Mouse (Mus musculus): Measurements from ENCODE around the gene Gipr. TPM values are rescaled to one million over a fixed set of nuclear protein-coding genes. Genes with fewer than 3 reads are reported as not detected.
A peak's percentile ranks its signal among the peaks of the same experiment; 100 is the strongest.

Gipr gene
- polyA plus RNA-seq (2016; fragmentation: Nextera tagmentation; extraction: Ambion mirVana) = 8.0 and 9.7 TPM in 2 replicates

- 7% methylated on average over 14 of the region's 14 CpGs for WGBS
- peaks cover 7% of the 10 kb centered on the region for H3K9me3 ChIP-seq (replicated peaks)
- peak; percentile 68 for ATAC-seq (ENCODE audit: insufficient number of reproducible peaks, low FRiP score)
- H3K27me3 ChIP-seq (replicated peaks) = peaks cover 15% of the 10 kb centered on the region; the same call in 1 of the 2 replicates
- no peaks in the 10 kb centered on the region for H3K36me3 ChIP-seq
- peak within 1 kb of the TSS; percentile 57 for H3K9ac ChIP-seq
- H3K4me2 ChIP-seq = peak within 1 kb of the TSS; percentile 63
- H3K4me1 ChIP-seq (replicated peaks) = peaks cover 56% of the 10 kb centered on the region
- H3K4me3 ChIP-seq = peak within 1 kb of the TSS; percentile 36
- H3K27ac ChIP-seq (ENCODE audit: poor library complexity, severe bottlenecking) = peak within 1 kb of the TSS; percentile 92
These were observed at the start of gene Gipr for GRCm38 (mm10) chr7:19165656-19166423. Gipr (minus strand) TSS chr7:19166127.

- H3K27me3 ChIP-seq (replicated peaks) = 0 out of 2 replicates have a peak, but pooled peaks cover 12% of the 10 kb centered on the region
- H3K9ac ChIP-seq = no peak overlapping the region
- H3K27ac ChIP-seq (ENCODE audit: poor library complexity, severe bottlenecking) = no peak overlapping the region
- no peaks in the 10 kb centered on the region for H3K36me3 ChIP-seq
- H3K9me3 ChIP-seq (replicated peaks) = peaks cover 3% of the 10 kb centered on the region; the same call in 1 of the 2 replicates
- H3K4me1 ChIP-seq (replicated peaks) = peaks cover 14% of the 10 kb centered on the region
- no peak for ATAC-seq (ENCODE audit: insufficient number of reproducible peaks, low FRiP score)
- 65% methylated on average over 9 of the region's 9 CpGs for WGBS
- H3K4me2 ChIP-seq = no peak overlapping the region
- no peak overlapping the region for H3K4me3 ChIP-seq
These were observed 49.0 kb upstream of the Gipr start for GRCm38 (mm10) chr7:19214940-19215339.

- Histone ChIP-seq H3K9me3 (replicated peaks) (peaks cover 3% of the 10 kb centered on the region; the same call in 1 of the 2 replicates), H3K27ac (ENCODE audit: poor library complexity, severe bottlenecking) (no peak overlapping the region), H3K9ac (no peak overlapping the region), H3K4me1 (replicated peaks) (peaks cover 14% of the 10 kb centered on the region), H3K27me3 (replicated peaks) (0 out of 2 replicates have a peak, but pooled peaks cover 12% of the 10 kb centered on the region), H3K4me2 (no peak overlapping the region), H3K4me3 (no peak overlapping the region), H3K36me3 (no peaks in the 10 kb centered on the region)
- ATAC-seq (ENCODE audit: insufficient number of reproducible peaks, low FRiP score) = no peak
- WGBS = 63% methylated on average over 7 of the region's 7 CpGs
These were observed 48.4 kb upstream of the Gipr start for GRCm38 (mm10) chr7:19214369-19214768.

DNA sequence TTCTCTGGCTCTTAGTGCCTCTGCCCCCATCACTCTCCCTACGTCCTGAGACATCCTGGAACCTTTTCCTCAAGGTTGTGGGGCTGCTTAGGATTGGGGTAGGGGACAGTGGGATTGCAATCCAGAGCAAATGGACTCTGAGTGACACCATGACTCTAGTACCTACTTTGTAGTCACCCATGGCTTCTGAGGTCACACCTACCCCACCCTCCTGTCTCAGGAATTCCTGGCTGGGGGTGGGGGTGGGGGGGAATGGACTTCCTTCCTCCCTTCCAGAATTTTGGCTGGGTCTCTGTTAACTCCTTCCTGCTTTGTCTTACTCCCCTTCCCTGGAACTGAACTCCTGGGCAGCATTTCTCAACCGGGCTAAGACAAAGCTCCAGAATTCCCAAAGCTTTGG is 47.5 kb upstream of the Gipr start:
- Histone ChIP-seq H3K4me1 (replicated peaks) (peaks cover 14% of the 10 kb centered on the region), H3K9ac (no peak overlapping the region), H3K36me3 (no peaks in the 10 kb centered on the region), H3K9me3 (replicated peaks) (peaks cover 3% of the 10 kb centered on the region; the same call in 1 of the 2 replicates), H3K27me3 (replicated peaks) (0 out of 2 replicates have a peak, but pooled peaks cover 12% of the 10 kb centered on the region), H3K4me2 (peak overlapping the region; percentile 93; the same call in 1 of the 2 replicates), H3K27ac (ENCODE audit: poor library complexity, severe bottlenecking) (no peak overlapping the region), H3K4me3 (no peak overlapping the region)
- no peak for ATAC-seq (ENCODE audit: insufficient number of reproducible peaks, low FRiP score)
- WGBS = 44% methylated on average over 2 of the region's 2 CpGs

DNA sequence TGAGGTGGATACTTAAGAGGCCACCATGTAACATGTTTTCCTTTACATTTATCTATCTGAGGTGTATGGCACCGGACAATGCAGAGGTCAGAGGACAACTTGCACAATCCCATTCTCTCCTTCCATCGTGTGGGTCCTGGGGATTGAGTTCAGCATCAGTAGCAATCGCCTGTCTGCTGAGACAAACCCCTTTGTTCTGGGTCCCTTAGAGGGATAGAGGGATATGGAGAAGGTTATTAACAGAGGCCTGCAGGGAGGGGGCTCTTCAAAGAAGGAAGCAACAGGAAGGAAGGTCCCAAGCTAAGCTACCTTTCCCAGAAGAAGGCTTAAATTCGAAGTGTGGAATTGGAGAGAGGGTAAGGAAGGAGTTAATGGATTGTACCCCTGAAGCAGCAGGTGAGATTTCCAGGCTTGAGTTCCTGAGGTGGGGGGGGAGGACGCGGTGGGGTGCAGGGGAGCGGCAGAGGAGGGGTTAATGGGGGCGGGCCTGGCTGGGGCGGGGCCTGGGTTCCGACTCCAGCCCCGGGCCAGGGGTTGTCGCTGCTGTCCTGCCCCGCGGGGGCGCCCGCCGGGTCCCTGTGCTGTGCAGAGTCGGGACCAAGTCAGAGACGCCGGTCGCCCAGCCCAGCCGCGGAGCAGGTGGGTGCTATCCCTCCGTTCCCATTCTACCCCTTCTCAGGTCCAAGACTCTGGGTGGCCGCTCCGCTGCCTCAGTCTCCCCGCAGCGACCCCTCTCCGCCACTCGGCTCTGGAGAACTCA is 46.2 kb upstream of the Gipr start, which contains the start of gene Gpr4:
Gene Gpr4 (plus strand): TSS at position 543 of the 760 bp plus-strand sequence.
- peak within 1 kb of the TSS; percentile 58 for H3K4me3 ChIP-seq
- no peak within 1 kb of the TSS for H3K27ac ChIP-seq (ENCODE audit: poor library complexity, severe bottlenecking)
- no peaks in the 10 kb centered on the region for H3K36me3 ChIP-seq
- H3K27me3 ChIP-seq (replicated peaks) = 0 out of 2 replicates have a peak, but pooled peaks cover 12% of the 10 kb centered on the region
- H3K4me1 ChIP-seq (replicated peaks) = peaks cover 14% of the 10 kb centered on the region
- H3K9ac ChIP-seq = peak within 1 kb of the TSS; percentile 68
- ATAC-seq (ENCODE audit: insufficient number of reproducible peaks, low FRiP score) = peak; percentile 77
- peak within 1 kb of the TSS; percentile 93 for H3K4me2 ChIP-seq
- peaks cover 3% of the 10 kb centered on the region; the same call in 1 of the 2 replicates for H3K9me3 ChIP-seq (replicated peaks)
- WGBS = 3% methylated on average over 28 of the region's 30 CpGs

GRCm38 (mm10) chr7:19211041-19211675 is 45.2 kb upstream of the Gipr start:
- ATAC-seq (ENCODE audit: insufficient number of reproducible peaks, low FRiP score) = no peak
- no peak overlapping the region for H3K27ac ChIP-seq (ENCODE audit: poor library complexity, severe bottlenecking)
- no peaks in the 10 kb centered on the region for H3K36me3 ChIP-seq
- 57% methylated on average over 5 of the region's 5 CpGs for WGBS
- H3K4me1 ChIP-seq (replicated peaks) = peaks cover 14% of the 10 kb centered on the region
- H3K27me3 ChIP-seq (replicated peaks) = 0 out of 2 replicates have a peak, but pooled peaks cover 12% of the 10 kb centered on the region
- peaks cover 3% of the 10 kb centered on the region; the same call in 1 of the 2 replicates for H3K9me3 ChIP-seq (replicated peaks)
- no peak overlapping the region for H3K4me2 ChIP-seq
- no peak overlapping the region for H3K9ac ChIP-seq
- H3K4me3 ChIP-seq = no peak overlapping the region

- no peak for ATAC-seq (ENCODE audit: insufficient number of reproducible peaks, low FRiP score)
- Histone ChIP-seq H3K27me3 (replicated peaks) (0 out of 2 replicates have a peak, but pooled peaks cover 12% of the 10 kb centered on the region), H3K36me3 (peaks cover 11% of the 10 kb centered on the region), H3K9ac (no peak overlapping the region), H3K4me3 (no peak overlapping the region), H3K4me1 (replicated peaks) (peaks cover 14% of the 10 kb centered on the region), H3K9me3 (replicated peaks) (peaks cover 3% of the 10 kb centered on the region; the same call in 1 of the 2 replicates), H3K4me2 (no peak overlapping the region), H3K27ac (ENCODE audit: poor library complexity, severe bottlenecking) (no peak overlapping the region)
- 82% methylated on average over 5 of the region's 5 CpGs for WGBS
These were observed 44.1 kb upstream of the Gipr start for GRCm38 (mm10) chr7:19210010-19210409.

GRCm38 (mm10) chr7:19209494-19209893 is 43.6 kb upstream of the Gipr start:
- Histone ChIP-seq H3K36me3 (peaks cover 15% of the 10 kb centered on the region), H3K9me3 (replicated peaks) (peaks cover 3% of the 10 kb centered on the region; the same call in 1 of the 2 replicates), H3K4me3 (no peak overlapping the region), H3K4me2 (no peak overlapping the region), H3K27me3 (replicated peaks) (0 out of 2 replicates have a peak, but pooled peaks cover 12% of the 10 kb centered on the region), H3K4me1 (replicated peaks) (peaks cover 14% of the 10 kb centered on the region), H3K27ac (ENCODE audit: poor library complexity, severe bottlenecking) (no peak overlapping the region), H3K9ac (no peak overlapping the region)
- WGBS = 86% methylated on average over 4 of the region's 4 CpGs
- ATAC-seq (ENCODE audit: insufficient number of reproducible peaks, low FRiP score) = no peak

DNA sequence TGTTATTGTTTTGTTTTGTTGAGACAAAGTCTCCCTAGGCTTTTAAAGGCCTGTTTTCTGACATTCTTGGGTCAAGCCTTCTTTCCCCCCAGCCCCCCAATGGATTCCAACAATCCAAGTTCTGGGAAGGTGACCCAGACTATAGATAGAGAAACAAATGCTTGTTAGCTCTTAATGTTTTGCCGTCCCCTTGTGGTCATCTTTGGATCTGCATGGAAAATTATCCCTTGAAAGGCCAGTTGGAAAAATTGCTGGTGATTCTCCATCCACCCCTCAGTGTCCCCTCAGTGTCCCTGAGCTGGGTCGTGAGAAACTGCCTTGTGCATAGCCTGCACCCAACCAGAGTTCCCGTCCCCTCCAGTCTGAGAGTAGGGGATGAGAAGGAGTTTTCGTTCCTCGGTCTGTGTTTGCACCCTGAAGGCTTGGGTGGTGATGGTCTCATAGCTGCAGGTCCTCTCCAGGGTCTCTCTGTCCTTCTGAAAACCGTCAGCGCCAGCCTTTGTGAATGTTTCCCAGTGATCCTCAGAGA is 43.1 kb upstream of the Gipr start:
- no peak for ATAC-seq (ENCODE audit: insufficient number of reproducible peaks, low FRiP score)
- WGBS = 48% methylated on average over 7 of the region's 7 CpGs
- no peak overlapping the region for H3K4me2 ChIP-seq
- peaks cover 20% of the 10 kb centered on the region for H3K36me3 ChIP-seq
- H3K27ac ChIP-seq (ENCODE audit: poor library complexity, severe bottlenecking) = no peak overlapping the region
- H3K9me3 ChIP-seq (replicated peaks) = peaks cover 3% of the 10 kb centered on the region; the same call in 1 of the 2 replicates
- H3K4me3 ChIP-seq = no peak overlapping the region
- H3K27me3 ChIP-seq (replicated peaks) = 0 out of 2 replicates have a peak, but pooled peaks cover 12% of the 10 kb centered on the region
- peaks cover 14% of the 10 kb centered on the region for H3K4me1 ChIP-seq (replicated peaks)
- H3K9ac ChIP-seq = no peak overlapping the region

DNA sequence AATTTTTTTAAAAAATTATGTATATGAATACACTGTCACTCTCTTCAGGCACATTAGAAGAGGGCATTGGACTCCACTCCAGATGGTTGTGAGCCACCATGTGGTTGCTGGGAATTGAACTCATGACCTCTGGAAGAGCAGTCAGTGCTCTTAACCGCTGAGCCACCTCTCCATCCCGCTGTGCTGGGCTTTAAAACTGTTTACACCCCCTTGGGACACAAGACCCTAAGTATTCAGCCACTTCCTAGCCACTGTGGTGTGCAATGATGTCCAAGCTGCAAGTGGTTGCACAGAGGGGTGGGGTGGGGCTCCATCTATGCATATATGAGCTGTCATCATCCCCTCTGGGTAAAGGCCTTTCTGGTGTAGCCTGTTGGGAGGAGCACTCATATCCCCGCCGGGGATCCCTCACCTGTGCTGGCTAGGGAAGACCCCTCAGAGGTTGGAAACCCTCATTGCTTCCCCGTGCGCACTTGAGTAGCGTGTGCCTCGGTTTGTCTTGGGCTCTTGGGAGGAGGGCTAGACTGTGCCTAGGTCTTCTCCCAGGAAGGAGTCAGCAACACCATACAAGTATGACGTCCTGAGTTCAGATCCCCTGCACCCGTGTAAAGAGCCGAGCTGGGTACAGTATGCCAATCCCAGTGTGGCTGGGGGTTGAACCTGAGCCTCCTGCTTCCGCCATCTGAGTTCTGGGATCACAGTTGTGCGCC is 42.4 kb upstream of the Gipr start:
- H3K4me1 ChIP-seq (replicated peaks) = peaks cover 14% of the 10 kb centered on the region
- H3K27ac ChIP-seq (ENCODE audit: poor library complexity, severe bottlenecking) = no peak overlapping the region
- 0 out of 2 replicates have a peak, but pooled peaks cover 7% of the 10 kb centered on the region for H3K27me3 ChIP-seq (replicated peaks)
- H3K36me3 ChIP-seq = peaks cover 24% of the 10 kb centered on the region
- no peak overlapping the region for H3K4me2 ChIP-seq
- 74% methylated on average over 13 of the region's 13 CpGs for WGBS
- H3K9ac ChIP-seq = no peak overlapping the region
- H3K4me3 ChIP-seq = no peak overlapping the region
- 0 out of 2 replicates have a peak, but pooled peaks have one; percentile 19 for ATAC-seq (ENCODE audit: insufficient number of reproducible peaks, low FRiP score)
- H3K9me3 ChIP-seq (replicated peaks) = peaks cover 3% of the 10 kb centered on the region; the same call in 1 of the 2 replicates

Data from heart, embryonic 12.5 days (tissue).